Mouse (Mus musculus): ENCODE results near the gene Cdc34.

GRCm38 (mm10) chr10:79675346-79676035, 6.5 kb upstream of the Cdc34 start:
- no peak for TF ChIP-seq GATA1 (IDR thresholded peaks at IDR 0.05; ENCODE audit: low read length)
- TF ChIP-seq TAL1 (IDR thresholded peaks at IDR 0.05; ENCODE audit: low read length) = no peak
